Mouse (Mus musculus) urinary bladder, postnatal 14 days (tissue): ENCODE data around the gene Spns3.

ENCODE experiments used
- DNase-seq: peaks from one replicate; pipeline ENCODE4 v3.0.0; 2021; ENCODE audit warnings: low spot score

The Spns3 gene

DNA sequence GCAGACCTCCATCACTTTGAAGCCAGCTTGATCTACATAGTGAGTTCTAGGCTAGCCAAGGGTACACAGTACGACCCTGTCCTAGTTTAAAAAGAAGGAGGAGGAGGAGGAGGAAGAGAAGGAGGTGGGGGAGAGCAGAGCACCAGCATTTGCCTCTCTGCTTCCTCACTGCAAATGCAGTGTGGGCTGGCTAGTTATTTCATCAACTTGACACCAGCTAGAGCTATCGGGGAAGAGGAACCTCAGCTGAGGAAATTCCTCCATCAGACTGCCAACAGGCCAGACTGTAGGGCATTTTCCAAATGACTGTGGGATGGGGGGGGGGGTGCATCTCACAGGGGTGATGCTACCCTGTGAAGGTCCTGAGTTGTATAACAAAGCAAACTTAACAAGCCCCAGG lies 31.9 kb downstream of the Spns3 start:
- DNase-seq: no peak

DNA sequence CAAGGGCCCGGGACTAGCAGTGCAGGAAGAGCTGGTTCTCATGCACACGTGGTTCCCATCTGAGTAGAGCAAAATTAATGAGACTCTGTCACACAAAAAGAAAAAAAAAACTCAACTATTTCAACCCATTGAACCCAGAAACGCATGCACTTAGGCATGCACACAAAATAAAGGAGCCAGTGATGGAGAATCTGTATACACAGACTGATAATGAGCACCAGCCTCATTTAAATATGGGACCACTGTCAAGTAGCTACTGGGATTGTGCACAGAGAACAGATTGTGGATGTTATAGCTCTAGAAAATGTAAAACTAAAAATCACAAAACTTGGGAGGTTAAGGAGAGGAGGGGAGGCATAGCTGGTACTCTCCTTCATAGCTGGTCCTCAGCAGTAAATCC lies 35.3 kb downstream of the Spns3 start:
- DNase-seq: no peak

DNA sequence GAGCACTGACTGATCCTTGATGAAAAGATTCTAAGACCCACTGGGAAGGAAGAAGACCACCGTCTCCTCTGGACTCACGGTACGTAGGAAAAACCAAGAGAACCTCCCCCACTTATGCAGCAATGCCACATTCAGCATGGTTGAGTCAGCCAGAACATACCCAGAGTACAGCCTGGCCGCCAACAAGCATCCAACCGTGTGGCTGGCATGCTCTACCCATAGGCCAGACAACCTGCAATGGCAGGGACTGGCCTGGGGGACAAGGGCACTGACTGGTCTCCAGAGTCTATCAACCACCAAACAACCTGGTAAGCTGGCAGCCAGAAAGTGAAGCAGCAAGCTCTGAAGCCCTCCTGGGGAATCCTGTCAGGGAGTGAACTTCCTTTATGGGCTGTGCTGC lies 41.7 kb downstream of the Spns3 start:
- no peak for DNase-seq

DNA sequence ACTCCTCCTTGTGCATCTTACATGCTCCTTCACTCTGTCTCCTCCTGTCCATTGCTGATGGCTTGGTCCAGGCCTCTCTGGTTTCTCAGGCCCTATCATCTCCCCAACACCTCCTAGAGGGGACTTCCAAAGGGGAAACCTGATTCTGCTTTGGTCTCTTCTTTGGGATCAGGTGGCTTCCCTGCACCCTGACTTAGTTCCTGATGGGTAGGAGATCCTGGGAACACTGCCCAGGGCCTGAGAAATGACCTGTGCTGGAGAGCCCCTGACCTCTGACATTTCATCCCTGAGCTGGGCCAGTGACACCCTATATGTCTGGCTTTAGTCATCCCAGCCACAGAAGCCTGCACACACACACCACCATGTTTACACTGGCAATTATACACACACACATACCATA lies 42.7 kb downstream of the Spns3 start:
- no peak for DNase-seq

DNA sequence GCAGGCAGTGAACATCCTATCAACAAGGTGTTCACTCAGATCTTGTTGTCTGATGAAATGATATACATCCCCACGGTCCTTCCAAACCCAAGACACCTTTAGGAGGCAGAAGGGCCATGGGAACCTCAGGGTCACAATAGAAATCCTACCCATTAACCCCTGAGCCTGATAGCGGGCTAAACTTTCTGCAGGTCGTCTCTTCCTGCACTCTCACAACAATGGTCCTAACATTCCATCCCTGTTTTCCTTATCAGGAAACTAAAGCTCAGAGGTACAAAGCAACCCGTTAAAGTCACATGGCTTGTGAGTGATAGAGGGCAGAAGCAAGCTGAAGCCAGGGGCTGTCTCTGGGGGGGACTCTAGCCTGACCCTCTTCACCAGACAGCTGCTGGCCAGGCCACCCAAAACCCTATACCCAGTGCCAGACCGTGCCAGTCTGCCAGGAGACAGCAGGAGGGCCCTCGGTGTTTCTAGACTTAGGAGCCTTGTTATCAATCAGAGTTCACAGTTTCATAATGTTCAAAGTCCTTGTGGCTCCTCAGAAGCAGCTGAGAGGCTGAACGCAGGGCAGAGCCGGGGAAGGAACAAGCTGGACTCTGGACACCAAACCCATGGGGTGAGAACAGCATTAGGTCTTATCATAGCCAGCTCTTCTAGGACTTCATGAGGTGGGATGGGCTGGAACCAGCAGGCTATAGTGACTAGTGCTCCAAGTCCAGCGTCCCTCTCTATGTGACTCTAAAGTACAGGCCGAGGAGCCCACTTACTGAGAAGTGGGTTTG lies 46.1 kb downstream of the Spns3 start:
- no peak for DNase-seq

DNA sequence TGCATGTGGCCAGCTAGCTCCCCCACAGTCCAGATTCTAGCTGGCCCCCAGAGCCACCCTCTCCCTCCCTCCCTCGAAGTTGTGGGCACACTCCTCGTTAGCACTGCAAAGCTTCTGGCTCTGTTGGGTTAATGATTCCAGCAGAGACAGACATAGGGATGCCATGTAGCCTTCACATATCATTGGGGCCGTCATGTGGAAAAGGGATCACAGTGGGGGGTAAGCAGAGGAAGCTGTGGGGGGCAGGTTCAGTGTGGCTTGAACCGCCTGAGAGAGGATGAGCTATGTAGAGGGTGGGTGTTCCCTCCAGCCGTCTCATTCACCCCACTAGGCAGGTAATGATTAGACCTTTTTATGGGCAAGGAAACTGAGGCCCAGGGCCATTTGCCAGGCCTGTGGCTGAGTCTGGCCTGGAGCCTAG lies 46.8 kb downstream of the Spns3 start:
- no peak for DNase-seq

DNA sequence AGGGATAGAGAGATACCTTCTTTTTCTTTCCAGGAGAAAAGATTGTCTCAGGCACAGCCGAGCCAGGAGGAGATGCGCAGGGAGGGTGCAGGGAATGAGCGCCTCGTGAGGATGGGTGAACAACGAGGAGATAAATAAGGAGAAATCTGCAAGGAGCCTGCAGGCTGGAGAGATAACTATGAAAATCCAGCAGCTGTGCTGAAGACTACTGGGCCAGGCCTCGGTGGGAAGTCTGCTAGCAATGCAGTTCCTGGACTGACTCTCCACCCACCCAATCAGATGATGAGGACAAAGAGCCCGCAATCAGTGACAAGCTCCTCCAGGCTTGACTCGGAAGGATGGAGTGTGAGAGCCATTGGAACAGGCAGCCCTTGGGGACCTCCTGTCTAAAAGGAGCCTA lies 48.1 kb downstream of the Spns3 start:
- no peak for DNase-seq

DNA sequence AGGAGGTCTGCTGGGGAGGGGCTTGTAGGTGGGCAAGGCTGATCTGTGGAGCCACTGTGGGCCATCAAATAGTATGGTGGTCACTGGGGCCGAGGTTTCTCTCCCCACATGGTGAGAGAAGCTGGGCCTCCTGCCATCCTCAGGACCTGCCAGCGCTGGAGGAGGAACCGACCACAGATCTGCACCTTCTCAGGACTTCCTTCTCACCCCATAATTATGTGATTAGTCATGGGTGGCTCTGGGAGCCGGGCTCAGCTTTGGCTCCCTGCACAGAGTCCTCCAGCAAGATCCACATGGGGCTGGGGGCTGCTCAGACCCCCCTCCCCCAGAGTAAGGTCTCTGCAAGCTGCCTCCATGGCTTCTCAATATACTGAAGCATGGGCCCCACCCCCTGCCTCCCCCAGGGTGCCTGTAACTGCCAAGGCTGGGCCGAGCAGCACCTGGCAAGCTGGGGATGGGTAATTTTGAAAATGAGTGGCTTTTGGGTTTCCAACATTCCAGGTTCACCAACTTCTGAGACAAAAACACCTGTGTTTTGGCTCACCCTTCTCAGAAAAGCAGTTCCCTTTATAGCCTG lies 48.8 kb downstream of the Spns3 start:
- DNase-seq: peak; percentile 55

DNA sequence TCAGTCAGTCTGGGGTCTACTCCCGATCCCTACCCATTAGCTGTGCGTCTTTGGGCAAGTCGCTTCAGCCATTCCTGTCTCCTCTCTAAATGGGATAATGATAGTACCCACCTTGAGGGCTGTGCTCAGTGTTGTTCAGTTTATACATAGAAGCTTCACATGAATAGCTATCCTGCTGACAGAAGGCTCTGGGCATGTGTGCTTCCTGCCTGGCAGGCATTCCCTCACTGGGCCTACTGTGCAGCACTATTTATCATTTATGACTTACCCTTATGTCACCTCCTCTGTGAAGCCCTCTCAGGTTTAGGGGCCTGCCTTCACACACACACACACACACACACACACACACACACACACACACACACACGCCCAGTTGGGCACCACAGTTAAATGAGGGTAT lies 50.2 kb downstream of the Spns3 start:
- DNase-seq: no peak

DNA sequence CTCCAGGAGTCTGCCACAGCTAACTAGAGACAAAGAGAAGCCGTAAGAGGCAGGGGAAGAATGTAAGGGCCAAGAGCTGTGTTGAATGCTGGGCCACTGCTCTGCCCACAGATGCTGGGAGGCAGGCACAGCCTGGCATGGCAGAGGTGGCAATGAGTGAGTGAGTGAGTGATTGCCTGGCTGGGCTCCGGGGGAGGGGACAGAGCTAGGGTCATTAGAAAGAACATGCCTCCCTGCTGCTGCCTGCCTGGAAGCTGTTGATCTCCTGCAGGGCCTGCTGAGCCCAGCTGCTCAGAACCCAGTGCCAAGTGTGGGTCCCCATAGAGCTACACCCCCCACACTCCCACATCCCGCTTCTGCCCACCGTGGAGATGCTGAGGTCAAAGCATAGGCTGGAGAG lies 52.9 kb downstream of the Spns3 start:
- no peak for DNase-seq

DNA sequence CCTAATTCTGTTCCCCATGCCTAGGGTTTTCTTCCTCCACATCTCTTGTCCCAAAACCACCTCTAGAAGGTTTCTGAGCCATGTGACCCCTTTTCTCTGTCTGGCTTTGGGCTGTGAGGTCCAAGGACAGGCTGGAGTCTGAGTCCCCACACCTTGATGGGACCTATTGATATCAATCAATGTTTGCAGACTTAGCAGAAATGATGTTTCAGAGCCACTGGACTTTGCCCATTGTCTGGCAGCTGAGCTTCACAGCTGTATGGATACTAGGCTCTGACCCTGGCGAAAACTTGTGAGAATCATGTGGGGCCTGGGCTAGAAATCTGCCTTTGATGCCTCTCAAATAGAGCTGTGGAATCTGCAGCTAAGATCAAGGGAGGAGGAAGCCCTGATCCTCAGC lies 53.5 kb downstream of the Spns3 start:
- DNase-seq: no peak

DNA sequence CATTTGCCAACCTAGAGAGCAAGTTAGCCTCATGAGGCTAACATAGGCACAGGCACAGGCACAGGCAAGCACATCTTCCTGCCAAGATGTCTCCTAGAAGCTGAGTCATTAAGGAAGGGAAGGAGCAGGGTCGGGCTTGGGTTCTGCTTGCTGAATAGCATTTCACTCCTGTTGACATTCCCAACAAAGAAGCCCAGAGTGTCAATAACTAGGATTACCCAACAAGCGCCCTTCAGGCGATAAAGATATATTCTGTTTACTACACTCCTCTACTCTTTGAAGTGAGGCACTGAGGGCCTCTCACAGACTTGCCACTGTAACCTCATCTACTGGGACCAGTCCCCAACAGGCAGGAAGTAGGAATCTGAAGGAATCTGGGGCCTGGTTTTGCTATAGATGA lies 54.2 kb downstream of the Spns3 start:
- DNase-seq: no peak

DNA sequence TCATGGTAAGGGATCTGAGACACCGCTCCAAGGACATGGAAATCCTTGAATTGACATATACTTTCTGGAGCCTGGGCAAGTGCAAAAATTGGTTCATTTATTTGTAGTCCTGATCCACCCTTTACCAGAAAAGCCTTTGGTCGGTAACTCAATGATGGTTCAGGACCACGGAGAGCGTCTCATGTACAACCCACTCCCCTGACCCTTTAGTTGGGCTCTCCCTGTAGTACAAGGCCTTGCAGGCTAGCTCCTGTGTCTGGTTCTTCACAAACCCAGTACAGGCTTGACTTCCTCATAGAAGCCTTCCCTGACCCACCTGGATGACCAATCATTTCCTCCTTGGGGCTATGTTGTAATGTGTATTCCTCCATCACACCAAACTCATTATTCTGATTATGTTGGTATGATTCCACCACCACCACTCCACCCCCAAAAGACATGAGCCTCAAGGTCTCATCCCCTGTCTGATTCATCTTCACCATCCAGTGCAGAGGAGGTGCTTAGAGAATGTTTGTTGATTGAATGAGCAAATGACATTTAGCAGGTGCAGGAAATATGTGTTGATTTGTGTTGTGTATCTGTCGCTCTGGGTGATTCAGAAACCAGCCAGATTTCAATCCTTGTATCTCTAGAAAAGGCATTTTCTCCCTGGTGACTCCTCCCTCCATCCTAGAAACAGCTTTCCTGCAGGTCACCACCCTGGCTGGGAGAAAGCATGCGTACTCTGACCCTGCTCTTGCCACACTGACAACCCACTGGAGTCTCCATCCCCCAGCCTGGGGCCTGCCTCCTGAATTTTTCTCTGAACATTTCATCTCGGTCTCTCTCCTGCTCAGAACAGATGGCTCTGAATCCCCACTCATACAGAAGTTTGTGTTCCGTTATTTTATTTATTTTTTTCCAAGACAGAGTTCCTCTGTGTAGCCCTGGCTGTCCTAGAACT lies 56.0 kb downstream of the Spns3 start:
- no peak for DNase-seq

DNA sequence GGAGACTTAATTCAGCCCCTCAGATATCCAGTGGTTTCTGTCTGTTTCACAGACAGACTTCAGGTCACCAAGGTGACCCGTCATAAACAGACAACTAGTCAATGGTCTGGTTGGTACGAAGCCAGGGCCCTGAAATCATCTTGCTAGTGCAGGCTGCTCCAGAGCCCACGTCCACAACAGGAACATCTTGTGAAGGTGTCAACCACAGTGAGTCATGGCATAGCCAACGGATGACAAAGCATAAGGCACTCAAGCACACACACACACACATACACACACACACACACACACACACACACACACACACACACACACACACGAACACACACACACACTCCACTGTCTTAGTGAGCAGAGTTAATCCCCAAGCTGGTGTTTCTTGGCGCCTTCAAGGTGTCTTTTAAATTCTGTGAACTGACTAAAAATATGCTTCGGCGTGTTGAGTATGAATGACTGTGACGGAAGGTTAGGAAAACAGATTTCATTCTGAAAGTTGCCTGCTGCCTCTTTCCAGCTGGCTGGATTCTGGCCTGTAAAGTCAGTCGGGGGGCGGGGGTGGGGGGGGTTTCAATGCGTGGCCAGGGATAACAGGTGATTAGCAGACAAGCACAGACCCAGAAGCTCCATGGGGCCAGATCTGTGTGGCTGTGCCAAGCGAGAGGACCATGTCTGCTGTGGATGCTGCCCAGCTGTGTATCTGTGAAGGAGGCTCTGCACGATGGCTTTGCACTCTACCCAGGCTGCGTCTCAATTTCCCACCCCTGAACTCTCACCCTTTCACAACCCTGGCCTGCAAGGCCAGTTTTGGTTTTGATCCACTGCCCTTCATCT lies 59.0 kb downstream of the Spns3 start:
- no peak for DNase-seq

DNA sequence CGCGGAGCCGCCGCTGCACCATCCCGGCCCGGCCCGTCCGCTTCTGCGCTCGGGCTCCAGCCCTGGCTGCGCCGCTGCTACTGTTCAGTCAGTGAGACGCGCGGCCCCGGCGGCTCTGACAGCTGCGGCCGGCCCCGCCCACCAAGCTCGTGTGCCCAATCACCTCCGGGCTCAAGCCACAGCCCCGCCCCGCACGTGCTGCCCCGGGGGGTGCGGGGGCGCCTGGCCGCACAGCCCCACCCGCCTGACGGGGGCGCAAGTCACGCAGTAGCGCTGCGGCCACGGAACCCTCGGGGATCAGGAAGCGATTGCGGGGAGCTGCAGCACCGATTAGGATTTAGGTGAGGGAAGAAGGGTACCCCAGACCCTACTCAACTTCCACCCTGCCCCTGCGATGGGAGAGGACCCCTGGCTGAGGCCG lies 60.4 kb downstream of the Spns3 start, which contains the start of gene Spns2:
Gene Spns2, minus strand, starts transcription at position 24 of the 421 bp plus-strand sequence.
- peak; percentile 89 for DNase-seq

DNA sequence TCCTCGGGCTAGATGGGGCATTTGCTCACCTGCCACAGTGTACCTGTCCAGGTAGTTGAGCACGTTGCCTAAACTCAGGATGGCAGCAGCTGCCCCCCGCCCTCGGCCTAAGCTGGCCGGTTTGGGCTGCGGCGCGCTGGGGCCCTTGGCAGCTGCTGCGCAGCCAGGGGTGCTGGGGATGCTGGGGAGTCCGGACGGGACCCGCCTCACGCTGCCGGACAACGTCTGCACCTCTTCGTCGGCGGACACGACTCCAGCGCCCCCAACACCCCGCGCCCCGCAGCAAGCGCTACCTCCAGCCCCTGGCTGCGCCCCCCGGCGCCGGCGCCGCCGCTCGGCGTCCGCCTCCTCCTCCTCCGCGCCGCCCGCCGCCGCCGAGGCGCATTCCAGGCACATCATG lies 60.9 kb downstream of the Spns3 start:
- no peak for DNase-seq

DNA sequence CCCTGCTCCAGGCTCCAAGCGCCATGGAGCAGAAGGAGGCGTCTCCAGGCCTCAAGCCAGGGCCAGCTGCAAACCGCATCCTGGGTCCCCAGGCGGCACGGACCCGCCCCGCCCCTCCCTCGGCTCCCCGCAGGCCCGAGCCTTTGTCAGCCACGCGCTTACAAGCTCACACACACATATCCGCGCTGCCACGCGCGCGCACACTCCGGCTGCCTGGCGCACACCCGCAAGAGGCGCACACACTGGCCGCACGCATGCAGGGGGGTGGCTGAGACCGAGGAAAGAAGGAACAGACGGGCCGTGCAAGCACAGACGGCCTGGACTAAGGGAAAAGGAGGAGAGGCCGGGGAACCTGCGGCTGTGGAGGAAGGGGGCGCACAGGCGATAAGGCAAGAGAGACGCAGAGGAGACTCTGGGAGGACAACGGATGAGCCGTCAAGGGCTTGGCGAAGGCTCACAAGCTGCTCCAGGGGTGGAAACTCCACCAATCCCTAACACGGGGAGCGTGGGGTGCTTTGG lies 61.5 kb downstream of the Spns3 start:
- no peak for DNase-seq

DNA sequence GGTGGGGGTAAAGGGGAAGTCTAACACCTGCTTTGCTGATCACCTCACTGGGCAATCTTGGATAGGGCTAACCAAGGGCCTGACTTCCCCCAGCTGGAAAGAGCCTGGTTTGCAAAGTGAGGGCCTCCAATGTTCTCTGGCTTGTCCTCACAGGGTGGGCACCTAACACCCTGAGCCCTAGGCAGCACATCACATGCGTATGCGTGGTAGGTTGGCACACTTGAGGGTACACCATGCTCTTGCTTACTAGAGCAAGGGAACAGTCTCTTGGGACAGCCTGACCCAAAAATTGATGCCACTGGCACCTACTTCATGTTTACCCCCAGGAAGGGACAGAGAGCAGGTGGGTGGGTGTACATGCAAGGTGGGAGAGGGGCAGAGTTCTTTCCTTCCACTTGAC lies 62.6 kb downstream of the Spns3 start:
- no peak for DNase-seq

DNA sequence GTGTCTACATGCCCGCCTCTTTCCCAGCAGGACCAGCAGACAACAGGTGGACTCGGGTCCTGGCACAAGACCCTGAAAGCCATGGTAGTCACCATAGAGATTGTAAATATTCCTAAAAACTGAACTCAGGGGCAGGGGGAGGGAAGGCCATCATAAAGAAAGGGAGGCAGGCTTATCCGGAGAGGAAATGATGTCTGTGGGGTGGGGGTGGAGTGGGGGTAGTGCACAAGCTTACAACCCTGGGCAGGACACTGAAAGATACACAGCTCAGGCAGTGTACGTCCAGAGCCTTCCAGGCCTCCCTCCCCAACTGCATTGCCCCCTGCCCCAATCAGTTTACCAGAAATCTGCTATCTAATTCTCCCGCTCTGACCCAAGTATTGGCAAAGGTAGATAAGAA lies 63.1 kb downstream of the Spns3 start:
- no peak for DNase-seq

DNA sequence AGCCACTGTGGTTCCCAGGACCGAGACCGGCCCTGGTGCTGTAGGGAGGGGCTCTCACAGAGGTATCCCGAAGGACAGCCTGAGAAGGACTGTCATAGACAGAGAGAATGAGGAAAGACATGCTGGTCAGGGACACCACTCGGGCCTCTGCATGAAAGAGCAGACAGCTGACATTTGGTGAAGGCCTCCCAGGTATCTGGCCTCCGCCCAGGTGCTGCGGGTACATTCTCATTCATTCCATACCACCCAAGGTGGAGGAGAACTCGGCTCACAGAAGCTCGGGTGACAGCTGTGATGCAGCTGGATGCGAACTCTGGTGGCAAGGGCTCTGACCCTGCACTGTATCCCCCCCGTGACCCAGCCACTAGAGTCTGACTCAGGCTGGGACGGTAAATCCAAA lies 64.3 kb downstream of the Spns3 start:
- no peak for DNase-seq

DNA sequence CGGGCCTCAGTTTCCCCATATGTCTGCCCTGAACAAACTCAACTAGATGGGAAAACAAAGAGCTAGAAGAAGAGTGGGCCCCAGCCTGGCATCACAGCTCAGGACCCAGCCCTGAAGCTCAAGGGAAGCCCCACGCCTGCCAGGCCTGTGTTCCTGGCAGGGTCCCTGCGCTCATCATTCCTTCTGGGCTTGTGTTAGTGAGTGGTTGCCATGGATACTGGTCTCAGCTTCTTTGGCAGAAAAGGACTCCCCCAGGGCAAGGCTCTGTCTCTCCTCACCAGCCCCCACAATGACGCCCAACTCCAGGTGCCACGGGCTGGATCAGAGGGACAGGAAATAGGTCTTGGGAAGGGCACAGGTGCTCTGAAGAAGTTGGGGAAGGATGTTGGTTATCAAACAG lies 65.1 kb downstream of the Spns3 start:
- no peak for DNase-seq

DNA sequence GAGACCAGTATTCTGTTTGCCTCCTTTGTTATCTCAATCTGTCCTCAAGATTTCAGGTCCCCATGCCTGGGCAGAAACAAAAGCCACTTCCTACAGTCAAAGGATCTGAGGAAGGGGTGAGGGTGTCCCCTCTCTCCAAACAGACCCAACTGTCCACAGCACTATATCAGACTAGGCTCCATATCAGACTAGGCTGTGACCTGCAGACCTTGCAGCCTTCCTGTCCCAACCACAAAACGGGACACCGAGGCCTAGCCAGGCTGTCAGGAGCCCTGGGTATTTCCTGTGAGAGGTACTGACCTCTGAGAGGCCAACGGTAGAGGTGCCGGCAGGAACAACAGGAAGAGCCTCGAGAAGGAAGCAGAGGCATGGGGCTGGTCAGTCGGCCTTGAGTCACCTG lies 65.8 kb downstream of the Spns3 start:
- DNase-seq: no peak
